Mouse (Mus musculus): ENCODE measurements around the gene Nox1. TPM values are rescaled to one million over a fixed set of nuclear protein-coding genes. Genes with fewer than 3 reads are reported as not detected.

Gene Nox1
- polyA plus RNA-seq, 2 experiments, result 0.06 TPM; not detected in 1

DNA sequence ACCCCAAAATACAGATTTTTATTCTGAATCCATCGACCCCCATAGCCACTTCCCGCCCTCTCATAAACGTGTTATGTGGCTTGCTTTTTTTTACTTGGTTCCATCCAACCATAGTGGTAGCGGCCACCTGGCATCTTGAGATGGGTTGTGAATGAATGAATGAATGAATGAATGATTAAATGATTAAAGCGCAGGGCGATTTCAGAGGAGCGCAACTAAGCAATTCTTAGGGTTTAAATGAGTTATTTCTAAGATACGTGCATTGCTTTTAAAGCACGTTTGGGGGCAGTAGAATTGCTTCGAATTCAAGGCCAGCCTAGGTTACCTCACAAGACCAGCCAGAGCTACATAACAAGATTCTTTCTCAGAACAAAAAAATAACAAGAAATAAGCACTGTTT lies 162.0 kb downstream of the Nox1 start:
- Histone ChIP-seq H3K4me3 (replicated peaks; ENCODE audit: low read length) (peak overlapping the region; percentile 54), H3K36me3 (ENCODE audit: control insufficient read depth, insufficient read depth, low read length) (peaks cover 8% of the 10 kb centered on the region; the same call in 1 of the 2 replicates), H3K4me1 (ENCODE audit: control insufficient read depth, insufficient read depth, low read length) (no peaks in the 10 kb centered on the region), H3K27me3 (ENCODE audit: control insufficient read depth, insufficient read depth, low read length) (no peaks in the 10 kb centered on the region), H3K27ac (replicated peaks; ENCODE audit: low read depth, low read length) (peak overlapping the region; percentile 90), H3K9ac (ENCODE audit: low read depth, low read length, severe bottlenecking) (peak overlapping the region; percentile 72), H3K9me3 (ENCODE audit: control insufficient read depth, low read length) (no peaks in the 10 kb centered on the region), H3K4me2 (replicated peaks; ENCODE audit: low read depth, low read length, severe bottlenecking) (peak overlapping the region; percentile 43)
- no peak for ATAC-seq (ENCODE audit: low FRiP score, low read depth)
- 19% methylated on average over 10 of the region's 10 CpGs for WGBS
- TF ChIP-seq POLR2A (IDR thresholded peaks at IDR 0.05; ENCODE audit: borderline replicate concordance, extremely low read depth, insufficient read depth, insufficient read length), result no peak
- peak; percentile 25 for DNase-seq (ENCODE audit: low spot score)

DNA sequence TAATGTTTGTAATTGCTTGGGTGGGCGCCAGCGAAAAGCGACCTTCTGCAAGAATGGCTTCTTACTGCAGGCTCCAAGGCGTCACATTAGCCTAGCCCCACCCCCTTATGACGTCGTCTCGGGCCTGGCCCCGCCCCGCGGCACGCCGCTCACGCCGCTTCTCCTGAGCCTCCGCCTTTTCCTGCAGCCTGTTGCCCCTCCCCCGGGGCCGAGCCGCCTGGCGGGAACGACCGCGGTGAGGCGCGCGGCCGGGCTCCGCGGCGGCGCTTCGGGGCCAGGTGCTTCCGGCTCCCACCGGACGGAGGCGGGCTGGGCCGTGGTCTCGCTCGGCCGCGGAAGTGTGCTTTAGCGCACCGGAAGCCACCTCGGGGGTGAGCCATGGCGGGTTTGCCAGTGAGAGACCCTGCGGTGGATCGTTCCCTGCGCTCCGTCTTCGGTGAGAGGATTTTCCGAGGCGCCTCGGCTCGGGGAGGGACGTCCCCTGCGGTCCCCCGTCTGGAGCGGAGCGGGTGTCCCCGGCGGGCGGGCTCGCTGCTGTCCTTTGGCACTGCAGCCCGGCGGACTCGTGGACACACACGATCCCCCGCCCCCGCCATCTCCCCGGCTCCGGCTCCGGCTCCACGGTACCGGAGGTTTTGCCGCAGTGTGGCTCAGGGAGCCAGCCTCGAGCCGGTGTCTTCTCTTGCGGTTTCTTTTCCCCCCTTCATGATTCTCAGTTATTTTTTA lies 162.6 kb downstream of the Nox1 start, which contains the start of gene Cstf2:
Cstf2 (plus strand) TSS at position 201 of the 726 bp plus-strand sequence.
- Histone ChIP-seq H3K27ac (replicated peaks; ENCODE audit: low read depth, low read length) (peak within 1 kb of the TSS; percentile 90), H3K9ac (ENCODE audit: low read depth, low read length, severe bottlenecking) (peak within 1 kb of the TSS; percentile 72), H3K27me3 (ENCODE audit: control insufficient read depth, insufficient read depth, low read length) (no peaks in the 10 kb centered on the region), H3K4me3 (replicated peaks; ENCODE audit: low read length) (peak within 1 kb of the TSS; percentile 54), H3K4me2 (replicated peaks; ENCODE audit: low read depth, low read length, severe bottlenecking) (peak within 1 kb of the TSS; percentile 43), H3K36me3 (ENCODE audit: control insufficient read depth, insufficient read depth, low read length) (peaks cover 8% of the 10 kb centered on the region; the same call in 1 of the 2 replicates), H3K4me1 (ENCODE audit: control insufficient read depth, insufficient read depth, low read length) (no peaks in the 10 kb centered on the region), H3K9me3 (ENCODE audit: control insufficient read depth, low read length) (no peaks in the 10 kb centered on the region)
- TF ChIP-seq POLR2A (IDR thresholded peaks at IDR 0.05; ENCODE audit: borderline replicate concordance, extremely low read depth, insufficient read depth, insufficient read length), result peak; percentile 56; the same call in 1 of the 2 replicates
- WGBS, result 26% methylated on average over 52 of the region's 77 CpGs
- DNase-seq (ENCODE audit: low spot score) (peak; percentile 86), ATAC-seq (ENCODE audit: low FRiP score, low read depth) (peak; percentile 99)

DNA sequence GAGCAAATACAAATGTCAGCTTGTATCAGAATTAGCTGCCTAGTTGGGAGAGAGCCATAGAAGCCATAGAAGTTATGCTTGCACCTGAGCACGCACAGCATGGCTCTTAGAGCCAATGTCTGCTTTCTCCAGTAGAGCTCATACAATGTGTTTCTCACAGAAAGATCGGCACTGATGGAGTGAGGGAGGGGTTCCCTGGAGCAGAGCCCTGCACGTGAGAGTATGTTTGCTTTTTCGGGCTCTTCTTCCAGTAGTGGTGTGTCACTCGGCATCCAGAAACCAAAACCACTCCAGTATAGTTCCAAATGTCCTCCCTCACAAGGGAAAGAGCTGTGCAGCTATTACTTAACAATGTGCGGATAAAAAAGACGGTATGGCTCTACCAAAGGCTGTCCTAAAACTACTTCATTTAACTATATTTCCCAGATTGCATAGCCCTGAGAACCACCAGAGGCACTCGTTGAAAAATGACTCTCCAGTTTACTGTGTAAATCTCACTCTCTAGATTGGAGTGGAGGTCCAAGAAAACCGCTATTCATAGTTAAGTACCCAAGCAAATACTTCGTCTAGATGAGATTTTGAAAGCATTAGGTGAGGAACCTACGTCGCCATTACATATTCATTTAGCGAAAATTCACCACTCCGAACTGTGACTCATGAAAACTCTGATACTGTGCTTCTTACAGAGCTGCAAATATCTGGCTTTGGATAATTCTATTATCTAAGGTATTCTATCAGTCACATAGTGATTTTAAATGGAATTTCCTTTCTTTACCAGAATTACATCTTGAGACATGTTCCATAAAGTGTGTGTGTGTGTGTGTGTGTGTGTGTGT lies 163.5 kb downstream of the Nox1 start:
- peak overlapping the region; percentile 54 for H3K4me3 ChIP-seq (replicated peaks; ENCODE audit: low read length)
- H3K4me2 ChIP-seq (replicated peaks; ENCODE audit: low read depth, low read length, severe bottlenecking), result peak overlapping the region; percentile 30
- no peak overlapping the region for H3K9ac ChIP-seq (ENCODE audit: low read depth, low read length, severe bottlenecking)
- ATAC-seq (ENCODE audit: low FRiP score, low read depth), result no peak
- no peak for TF ChIP-seq POLR2A (IDR thresholded peaks at IDR 0.05; ENCODE audit: borderline replicate concordance, extremely low read depth, insufficient read depth, insufficient read length)
- no peak for DNase-seq (ENCODE audit: low spot score)
- H3K4me1 ChIP-seq (ENCODE audit: control insufficient read depth, insufficient read depth, low read length), result no peaks in the 10 kb centered on the region
- 0 out of 2 replicates have a peak overlapping the region, but pooled peaks have one; percentile 26 for H3K27ac ChIP-seq (replicated peaks; ENCODE audit: low read depth, low read length)
- no peaks in the 10 kb centered on the region for H3K27me3 ChIP-seq (ENCODE audit: control insufficient read depth, insufficient read depth, low read length)
- 73% methylated on average over 14 of the region's 14 CpGs for WGBS
- H3K9me3 ChIP-seq (ENCODE audit: control insufficient read depth, low read length), result no peaks in the 10 kb centered on the region
- H3K36me3 ChIP-seq (ENCODE audit: control insufficient read depth, insufficient read depth, low read length), result peaks cover 8% of the 10 kb centered on the region; the same call in 1 of the 2 replicates

DNA sequence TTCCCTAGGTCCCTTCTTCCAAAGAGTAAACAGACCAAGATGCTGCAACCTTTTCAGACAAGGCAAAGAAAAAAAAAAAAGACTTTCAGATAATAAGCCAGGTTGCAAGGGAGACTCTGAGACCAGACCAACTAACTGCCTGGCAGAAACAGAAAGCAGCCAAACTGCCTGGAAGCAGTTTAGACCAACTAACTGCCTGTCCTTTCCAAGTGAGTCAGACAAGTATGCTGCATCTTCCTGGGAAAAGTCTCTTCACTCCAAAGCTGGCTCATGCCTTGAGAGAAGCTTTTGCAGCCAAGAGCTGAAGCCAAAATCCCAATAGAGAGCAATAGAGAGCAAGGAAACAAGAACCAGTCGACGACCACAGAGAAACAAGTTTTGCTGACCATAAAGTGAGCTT lies 164.9 kb downstream of the Nox1 start:
- DNase-seq (ENCODE audit: low spot score) (no peak), ATAC-seq (ENCODE audit: low FRiP score, low read depth) (no peak)
- Histone ChIP-seq H3K9me3 (ENCODE audit: control insufficient read depth, low read length) (no peaks in the 10 kb centered on the region), H3K9ac (ENCODE audit: low read depth, low read length, severe bottlenecking) (no peak overlapping the region), H3K4me1 (ENCODE audit: control insufficient read depth, insufficient read depth, low read length) (no peaks in the 10 kb centered on the region), H3K4me2 (replicated peaks; ENCODE audit: low read depth, low read length, severe bottlenecking) (no peak overlapping the region), H3K4me3 (replicated peaks; ENCODE audit: low read length) (no peak overlapping the region), H3K27ac (replicated peaks; ENCODE audit: low read depth, low read length) (no peak overlapping the region), H3K27me3 (ENCODE audit: control insufficient read depth, insufficient read depth, low read length) (no peaks in the 10 kb centered on the region), H3K36me3 (ENCODE audit: control insufficient read depth, insufficient read depth, low read length) (peaks cover 4% of the 10 kb centered on the region; the same call in 1 of the 2 replicates)
- no peak for TF ChIP-seq POLR2A (IDR thresholded peaks at IDR 0.05; ENCODE audit: borderline replicate concordance, extremely low read depth, insufficient read depth, insufficient read length)
- 68% methylated on average over 2 of the region's 2 CpGs for WGBS

DNA sequence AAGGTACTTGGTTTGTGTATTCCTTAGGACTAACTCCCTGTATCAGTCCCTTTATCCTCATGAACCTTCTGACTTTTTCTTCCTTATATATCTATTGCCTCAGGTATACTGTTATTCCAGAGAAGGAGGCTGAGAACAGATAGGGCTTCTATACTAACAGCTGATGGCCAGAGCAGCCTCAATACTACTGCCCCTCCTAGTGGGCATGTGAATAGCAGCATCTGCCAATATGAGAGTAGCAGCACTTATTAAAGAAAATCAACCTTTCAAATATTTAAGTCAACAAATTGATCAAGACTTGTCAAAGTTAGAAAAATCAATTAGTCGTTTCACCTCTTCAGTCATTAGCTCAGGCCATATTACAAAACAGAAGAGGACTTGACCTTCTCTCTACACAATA lies 172.8 kb downstream of the Nox1 start:
- TF ChIP-seq POLR2A (IDR thresholded peaks at IDR 0.05; ENCODE audit: borderline replicate concordance, extremely low read depth, insufficient read depth, insufficient read length), result no peak
- Histone ChIP-seq H3K36me3 (ENCODE audit: control insufficient read depth, insufficient read depth, low read length) (no peaks in the 10 kb centered on the region), H3K4me1 (ENCODE audit: control insufficient read depth, insufficient read depth, low read length) (no peaks in the 10 kb centered on the region), H3K27me3 (ENCODE audit: control insufficient read depth, insufficient read depth, low read length) (no peaks in the 10 kb centered on the region), H3K4me3 (replicated peaks; ENCODE audit: low read length) (no peak overlapping the region), H3K9me3 (ENCODE audit: control insufficient read depth, low read length) (no peaks in the 10 kb centered on the region), H3K4me2 (replicated peaks; ENCODE audit: low read depth, low read length, severe bottlenecking) (no peak overlapping the region), H3K27ac (replicated peaks; ENCODE audit: low read depth, low read length) (no peak overlapping the region), H3K9ac (ENCODE audit: low read depth, low read length, severe bottlenecking) (no peak overlapping the region)
- ATAC-seq (ENCODE audit: low FRiP score, low read depth), result no peak
- no peak for DNase-seq (ENCODE audit: low spot score)
- WGBS, result 67% methylated on average over 1 of the region's 1 CpGs

Small RNAs within 50 kb of the gene (microRNA-seq; reads per million reads assigned to microRNA genes)
- not detected for gene Mir3112

Other genes with a start within 250 kb of the Nox1 start
- 3.0 and 3.1 TPM in 2 replicates for gene Sytl4, start 240.1 kb downstream of the Nox1 start, polyA plus RNA-seq (2012; rRNA removed)
- gene Sytl4, start 240.1 kb downstream of the Nox1 start, polyA plus RNA-seq (2014; fragmentation: Nextera tagmentation; extraction: Ambion mirVana), result 2.7 and 3.0 TPM in 2 replicates
- 30.6 and 31.4 TPM in 2 replicates for gene Cstf2, start 162.8 kb downstream of the Nox1 start, polyA plus RNA-seq (2012; rRNA removed)
- gene Cstf2, start 162.8 kb downstream of the Nox1 start, polyA plus RNA-seq (2014; fragmentation: Nextera tagmentation; extraction: Ambion mirVana), result 38.4 and 46.4 TPM in 2 replicates
- 0.57 and 0.72 TPM in 2 replicates for gene Xkrx, start 59.9 kb downstream of the Nox1 start, polyA plus RNA-seq (2012; rRNA removed)
- gene Xkrx, start 59.9 kb downstream of the Nox1 start, polyA plus RNA-seq (2014; fragmentation: Nextera tagmentation; extraction: Ambion mirVana), result 0.11 and 0.59 TPM in 2 replicates
- gene Arl13a, start 34.5 kb downstream of the Nox1 start, polyA plus RNA-seq (2012; rRNA removed), result not detected in 2 replicates
- gene Arl13a, start 34.5 kb downstream of the Nox1 start, polyA plus RNA-seq (2014; fragmentation: Nextera tagmentation; extraction: Ambion mirVana), result not detected in 2 replicates
- 11.2 and 11.3 TPM in 2 replicates for gene Trmt2b, start 55.0 kb upstream of the Nox1 start, polyA plus RNA-seq (2012; rRNA removed)
- gene Trmt2b, start 55.0 kb upstream of the Nox1 start, polyA plus RNA-seq (2014; fragmentation: Nextera tagmentation; extraction: Ambion mirVana), result 16.3 and 18.2 TPM in 2 replicates
- 9.2 and 9.8 TPM in 2 replicates for gene Tmem35a, start 73.3 kb upstream of the Nox1 start, polyA plus RNA-seq (2012; rRNA removed)
- 7.4 and 9.6 TPM in 2 replicates for gene Tmem35a, start 73.3 kb upstream of the Nox1 start, polyA plus RNA-seq (2014; fragmentation: Nextera tagmentation; extraction: Ambion mirVana)
- gene Cenpi, start 86.1 kb upstream of the Nox1 start, polyA plus RNA-seq (2012; rRNA removed), result 17.2 and 18.6 TPM in 2 replicates
- 29.4 and 31.9 TPM in 2 replicates for gene Cenpi, start 86.1 kb upstream of the Nox1 start, polyA plus RNA-seq (2014; fragmentation: Nextera tagmentation; extraction: Ambion mirVana)
- 11.3 and 12.8 TPM in 2 replicates for gene Drp2, start 182.6 kb upstream of the Nox1 start, polyA plus RNA-seq (2012; rRNA removed)
- 3.2 and 3.6 TPM in 2 replicates for gene Drp2, start 182.6 kb upstream of the Nox1 start, polyA plus RNA-seq (2014; fragmentation: Nextera tagmentation; extraction: Ambion mirVana)

Measured in limb, embryonic 14.5 days (tissue).